Mouse (Mus musculus) forebrain, embryonic 15.5 days (tissue): ENCODE measurements at regions not wholly inside any gene's neighbourhood (a gene's known extent, or its start where the extent isn't known, plus 50 kb on each side); places are given as distances from the start of the nearest gene placed in this dataset.

Source experiments
- ATAC-seq: fragments of 200-750 bp; cut with Nextera tagmentation; replicated peaks from 2 replicates; pipeline ENCODE4 v1.8.0; 2017; ENCODE audit warnings: mild to moderate bottlenecking, moderate TSS enrichment, moderate library complexity
- H3K27ac ChIP-seq: fragments of 300-500 bp; sonication (generic); replicated peaks from 2 replicates; pipeline ENCODE4 v1.5.1; 2015; ENCODE audit warnings: mild to moderate bottlenecking, inconsistent platforms
- H3K27me3 ChIP-seq: fragments of 300-500 bp; sonication (generic); 2 replicates; pipeline ENCODE4 v1.6.1; 2015; ENCODE audit warnings: inconsistent platforms
- H3K36me3 ChIP-seq: fragments of 300-500 bp; sonication (generic); 2 replicates; pipeline ENCODE4 v1.6.1; 2015; ENCODE audit warnings: mild to moderate bottlenecking, inconsistent platforms
- H3K4me1 ChIP-seq: fragments of 300-500 bp; sonication (generic); 2 replicates; pipeline ENCODE4 v1.6.1; 2015; ENCODE audit warnings: inconsistent platforms
- H3K4me2 ChIP-seq: fragments of 300-500 bp; sonication (generic); replicated peaks from 2 replicates; pipeline ENCODE4 v1.6.1; 2015; ENCODE audit warnings: mild to moderate bottlenecking, inconsistent platforms
- H3K4me3 ChIP-seq: fragments of 300-500 bp; sonication (generic); 2 replicates; pipeline ENCODE4 v1.5.1; 2015; ENCODE audit warnings: mild to moderate bottlenecking, inconsistent platforms
- H3K9ac ChIP-seq: fragments of 300-500 bp; sonication (generic); replicated peaks from 2 replicates; pipeline ENCODE4 v1.6.1; 2015; ENCODE audit warnings: mild to moderate bottlenecking, inconsistent platforms
- H3K9me3 ChIP-seq: fragments of 300-500 bp; sonication (generic); 2 replicates; pipeline ENCODE4 v1.6.1; 2016; ENCODE audit warnings: inconsistent platforms
- WGBS: fragments of 180-500 bp; shearing (Covaris S2); methylation state at CpG from one replicate; pipeline ENCODE4 v1.1.7; 2015; ENCODE audit warnings: mixed read lengths; 5-methylcytosine and 5-hydroxymethylcytosine counted together

GRCm38 (mm10) chr3:147252226-147252788, 400.1 kb downstream of the Ttll7 start:
- 35% methylated on average over 4 of the region's 4 CpGs for WGBS
- H3K4me3 ChIP-seq: no peak overlapping the region
- no peak overlapping the region for H3K4me2 ChIP-seq
- H3K9me3 ChIP-seq: no peaks in the 10 kb centered on the region
- no peak overlapping the region for H3K9ac ChIP-seq
- peaks cover 13% of the 10 kb centered on the region for H3K4me1 ChIP-seq
- H3K27me3 ChIP-seq: no peaks in the 10 kb centered on the region
- no peaks in the 10 kb centered on the region for H3K36me3 ChIP-seq
- peak; percentile 53; the same call in 1 of the 2 replicates for ATAC-seq
- peak overlapping the region; percentile 55; the same call in 1 of the 2 replicates for H3K27ac ChIP-seq

DNA sequence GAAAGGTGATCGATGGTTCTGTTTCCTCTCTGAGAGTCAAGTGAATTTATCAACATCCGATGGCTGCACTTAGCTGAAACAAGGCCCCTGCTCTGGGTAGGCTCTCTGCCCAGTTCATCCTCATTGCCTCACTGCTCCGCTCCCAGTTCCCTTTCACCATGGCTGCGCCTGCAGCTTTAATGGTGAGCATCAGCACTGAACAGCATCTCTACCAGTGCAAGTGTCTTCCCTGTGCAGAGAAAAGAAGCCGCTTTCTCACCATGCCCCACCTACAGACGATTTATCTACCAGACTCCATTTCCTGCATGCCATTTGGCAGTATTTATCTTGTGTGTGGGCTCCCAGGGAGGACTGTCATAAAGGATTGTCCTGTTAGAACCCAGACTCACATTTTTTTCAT, 400.6 kb downstream of the Ttll7 start:
- no peaks in the 10 kb centered on the region for H3K36me3 ChIP-seq
- H3K27me3 ChIP-seq: no peaks in the 10 kb centered on the region
- H3K4me3 ChIP-seq: no peak overlapping the region
- no peak overlapping the region for H3K9ac ChIP-seq
- H3K4me1 ChIP-seq: peaks cover 13% of the 10 kb centered on the region
- no peak overlapping the region for H3K4me2 ChIP-seq
- no peak for ATAC-seq
- WGBS: 65% methylated on average over 6 of the region's 6 CpGs
- H3K9me3 ChIP-seq: no peaks in the 10 kb centered on the region
- peak overlapping the region; percentile 55; the same call in 1 of the 2 replicates for H3K27ac ChIP-seq

DNA sequence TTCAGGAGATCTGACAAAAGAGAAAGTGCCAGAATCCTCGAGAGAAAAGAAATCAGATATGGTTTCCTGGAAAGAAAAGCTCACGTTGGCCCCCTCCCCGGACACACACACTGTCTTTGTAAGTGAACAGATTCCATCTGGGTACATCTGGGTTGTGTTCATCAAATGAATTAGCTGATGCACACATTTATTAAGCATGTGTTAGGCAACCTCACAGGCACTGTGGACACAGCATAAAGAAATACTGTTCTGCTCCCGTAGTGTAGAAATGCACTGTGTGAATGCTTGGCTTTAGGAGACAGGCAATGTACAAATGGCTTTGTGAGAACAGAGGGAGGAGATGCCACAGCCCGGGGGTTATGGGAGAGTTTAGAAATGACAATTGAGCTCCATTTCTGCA, 402.3 kb downstream of the Ttll7 start:
- Histone ChIP-seq H3K4me1 (peaks cover 13% of the 10 kb centered on the region), H3K27ac (no peak overlapping the region), H3K36me3 (no peaks in the 10 kb centered on the region), H3K9ac (no peak overlapping the region), H3K9me3 (no peaks in the 10 kb centered on the region), H3K27me3 (no peaks in the 10 kb centered on the region), H3K4me3 (no peak overlapping the region), H3K4me2 (no peak overlapping the region)
- no peak for ATAC-seq
- WGBS: 62% methylated on average over 5 of the region's 5 CpGs

GRCm38 (mm10) chr3:147260958-147261595, 408.9 kb downstream of the Ttll7 start:
- Histone ChIP-seq H3K4me2 (no peak overlapping the region), H3K36me3 (no peaks in the 10 kb centered on the region), H3K9me3 (no peaks in the 10 kb centered on the region), H3K27me3 (no peaks in the 10 kb centered on the region), H3K9ac (no peak overlapping the region), H3K4me1 (no peaks in the 10 kb centered on the region), H3K4me3 (no peak overlapping the region), H3K27ac (no peak overlapping the region)
- ATAC-seq: no peak
- WGBS: 89% methylated on average over 10 of the region's 10 CpGs

- no peaks in the 10 kb centered on the region for H3K9me3 ChIP-seq
- no peaks in the 10 kb centered on the region for H3K27me3 ChIP-seq
- H3K4me3 ChIP-seq: no peak overlapping the region
- ATAC-seq: no peak
- no peak overlapping the region for H3K4me2 ChIP-seq
- no peak overlapping the region for H3K9ac ChIP-seq
- no peak overlapping the region for H3K27ac ChIP-seq
- no peaks in the 10 kb centered on the region for H3K36me3 ChIP-seq
- WGBS: 79% methylated on average over 5 of the region's 5 CpGs
- H3K4me1 ChIP-seq: no peaks in the 10 kb centered on the region
Observed at GRCm38 (mm10) chr3:147266556-147266955, 414.4 kb downstream of the Ttll7 start.

- 67% methylated on average over 3 of the region's 3 CpGs for WGBS
- Histone ChIP-seq H3K27ac (no peak overlapping the region), H3K4me2 (no peak overlapping the region), H3K27me3 (no peaks in the 10 kb centered on the region), H3K9me3 (no peaks in the 10 kb centered on the region), H3K4me1 (no peaks in the 10 kb centered on the region), H3K4me3 (no peak overlapping the region), H3K36me3 (no peaks in the 10 kb centered on the region), H3K9ac (no peak overlapping the region)
- no peak for ATAC-seq
Observed at GRCm38 (mm10) chr3:147273446-147273845, 421.3 kb downstream of the Ttll7 start.

GRCm38 (mm10) chr3:147278602-147279001, 426.4 kb downstream of the Ttll7 start:
- Histone ChIP-seq H3K4me3 (no peak overlapping the region), H3K27ac (no peak overlapping the region), H3K9me3 (no peaks in the 10 kb centered on the region), H3K36me3 (no peaks in the 10 kb centered on the region), H3K4me2 (no peak overlapping the region), H3K4me1 (no peaks in the 10 kb centered on the region), H3K9ac (no peak overlapping the region), H3K27me3 (no peaks in the 10 kb centered on the region)
- ATAC-seq: no peak

DNA sequence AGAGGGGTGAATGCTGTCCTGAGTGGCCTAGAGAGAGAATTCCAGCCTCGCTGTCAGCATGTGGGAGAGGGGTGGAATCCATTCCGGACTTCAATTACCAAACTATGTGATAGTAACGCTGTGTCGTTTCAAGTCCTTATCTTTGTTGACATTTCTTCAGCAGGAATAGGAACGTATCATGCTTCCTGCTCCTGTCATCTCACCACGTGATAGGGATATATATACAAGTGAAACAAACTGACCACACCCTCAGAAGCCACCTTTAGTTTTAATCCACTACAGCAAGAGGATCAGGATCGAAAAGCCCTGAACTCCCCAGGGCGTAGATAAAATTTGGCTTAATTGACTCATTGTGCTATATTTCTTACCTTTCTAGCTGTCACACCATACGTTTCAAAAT, 431.6 kb downstream of the Ttll7 start:
- H3K4me2 ChIP-seq: no peak overlapping the region
- H3K27ac ChIP-seq: no peak overlapping the region
- no peaks in the 10 kb centered on the region for H3K27me3 ChIP-seq
- ATAC-seq: no peak
- 92% methylated on average over 9 of the region's 9 CpGs for WGBS
- no peaks in the 10 kb centered on the region for H3K36me3 ChIP-seq
- H3K4me1 ChIP-seq: no peaks in the 10 kb centered on the region
- no peaks in the 10 kb centered on the region for H3K9me3 ChIP-seq
- no peak overlapping the region for H3K9ac ChIP-seq
- H3K4me3 ChIP-seq: no peak overlapping the region

- H3K9me3 ChIP-seq: no peaks in the 10 kb centered on the region
- 87% methylated on average over 4 of the region's 4 CpGs for WGBS
- H3K36me3 ChIP-seq: no peaks in the 10 kb centered on the region
- H3K27me3 ChIP-seq: no peaks in the 10 kb centered on the region
- H3K4me1 ChIP-seq: no peaks in the 10 kb centered on the region
- no peak overlapping the region for H3K4me3 ChIP-seq
- H3K9ac ChIP-seq: no peak overlapping the region
- no peak overlapping the region for H3K4me2 ChIP-seq
- no peak for ATAC-seq
- no peak overlapping the region for H3K27ac ChIP-seq
Observed at GRCm38 (mm10) chr3:147284357-147284756, 432.2 kb downstream of the Ttll7 start.

GRCm38 (mm10) chr3:147285496-147285895, 433.3 kb downstream of the Ttll7 start:
- no peaks in the 10 kb centered on the region for H3K9me3 ChIP-seq

GRCm38 (mm10) chr3:147287503-147287902, 435.3 kb downstream of the Ttll7 start:
- Histone ChIP-seq H3K4me3 (no peak overlapping the region), H3K4me1 (no peaks in the 10 kb centered on the region), H3K27ac (no peak overlapping the region), H3K4me2 (no peak overlapping the region), H3K27me3 (no peaks in the 10 kb centered on the region), H3K36me3 (no peaks in the 10 kb centered on the region), H3K9me3 (no peaks in the 10 kb centered on the region), H3K9ac (no peak overlapping the region)
- no peak for ATAC-seq
- 76% methylated on average over 8 of the region's 8 CpGs for WGBS

More at GRCm38 (mm10) chr3:147285496-147285895, 433.3 kb downstream of the Ttll7 start:
- H3K9ac ChIP-seq: no peak overlapping the region
- no peaks in the 10 kb centered on the region for H3K36me3 ChIP-seq
- H3K4me3 ChIP-seq: no peak overlapping the region
- no peaks in the 10 kb centered on the region for H3K4me1 ChIP-seq
- H3K4me2 ChIP-seq: no peak overlapping the region
- no peak overlapping the region for H3K27ac ChIP-seq
- ATAC-seq: no peak
- no peaks in the 10 kb centered on the region for H3K27me3 ChIP-seq
- 77% methylated on average over 5 of the region's 5 CpGs for WGBS

- Histone ChIP-seq H3K4me2 (no peak overlapping the region), H3K27me3 (no peaks in the 10 kb centered on the region), H3K36me3 (no peaks in the 10 kb centered on the region), H3K9ac (no peak overlapping the region), H3K9me3 (no peaks in the 10 kb centered on the region), H3K4me3 (no peak overlapping the region), H3K27ac (no peak overlapping the region), H3K4me1 (no peaks in the 10 kb centered on the region)
- no peak for ATAC-seq
- WGBS: 87% methylated on average over 10 of the region's 10 CpGs
Observed at GRCm38 (mm10) chr3:147291696-147292327, 439.6 kb downstream of the Ttll7 start.
